Mouse (Mus musculus): ENCODE measurements around the gene Spib.

DNA sequence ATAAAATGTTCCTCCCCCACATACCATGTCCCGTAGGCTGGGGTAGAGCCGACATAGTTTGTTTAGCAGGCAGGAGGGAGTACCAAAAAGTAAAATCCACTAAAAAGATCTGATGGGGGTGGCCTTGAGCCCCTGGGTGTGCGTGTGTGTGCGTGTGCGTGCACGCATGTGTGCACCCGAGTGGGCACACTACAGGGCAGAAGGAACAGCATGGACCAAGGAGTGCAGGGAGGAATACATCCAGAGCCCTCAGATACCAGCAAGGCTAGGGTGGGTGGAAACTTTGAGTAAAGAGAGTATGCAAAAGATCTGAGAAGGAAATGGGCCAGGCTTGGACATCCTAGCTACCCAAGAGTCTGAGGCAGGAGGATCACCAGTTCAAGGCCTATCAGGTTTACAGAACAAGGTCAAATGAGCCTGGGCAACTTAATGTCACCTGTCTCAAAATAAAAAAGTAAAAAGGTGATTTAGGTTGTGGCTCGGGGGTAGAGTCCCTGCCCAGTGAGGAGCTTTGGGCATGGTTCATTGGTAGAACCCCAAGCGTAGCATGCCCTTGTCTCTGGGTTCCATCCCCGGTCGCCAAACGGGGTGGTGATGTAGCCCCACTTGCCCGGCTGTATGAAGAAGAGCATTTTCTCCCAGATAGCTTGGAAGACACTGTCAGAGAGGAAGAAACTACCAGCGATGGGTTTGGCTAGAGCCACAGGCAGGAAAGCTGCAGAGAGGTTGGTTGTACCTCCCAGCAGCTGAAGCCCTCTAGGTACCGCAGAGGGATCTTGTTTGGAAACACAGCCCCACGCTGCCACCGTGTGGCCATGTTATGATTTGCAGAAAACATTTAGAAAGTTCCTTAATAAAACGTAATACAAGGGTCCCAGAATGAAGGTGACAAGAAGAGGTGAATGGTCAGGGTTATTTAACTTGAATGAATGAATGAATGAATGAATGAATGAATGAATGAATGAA, 28.8 kb upstream of the Spib start:
- TF ChIP-seq CTCF (IDR thresholded peaks at IDR 0.05; ENCODE audit: control insufficient read depth, insufficient read depth, insufficient read length), result peak; percentile 11
- TF ChIP-seq USF1 (IDR thresholded peaks at IDR 0.05; ENCODE audit: low read depth), result no peak
- no peak for TF ChIP-seq FOSL1 (IDR thresholded peaks at IDR 0.05; ENCODE audit: insufficient read depth, low read length, poor library complexity, severe bottlenecking)
- TF ChIP-seq MAX (IDR thresholded peaks at IDR 0.05), result no peak

All from C2C12 (cell line).